Mouse (Mus musculus) erythroid progenitor cell, adult 5-6 weeks (primary cell): ENCODE data around the gene Mok. TPM values are rescaled to one million over a fixed set of nuclear protein-coding genes. Genes with fewer than 3 reads are reported as not detected.

Experiments used
- ATAC-seq: replicated peaks from 2 replicates; pipeline ENCODE4 v1.8.0; 2016; ENCODE audit warnings: moderate number of reproducible peaks, mild to moderate bottlenecking, moderate TSS enrichment, inconsistent platforms; ENCODE audit not compliant: poor library complexity, low FRiP score, severe bottlenecking
- total RNA-seq, 2 experiments: library from RNA; stranded (forward) in 1 of 2; stranded (reverse) in 1 of 2; fragments of 150-400 nt in 1 of 2; fragments of 186-747, 209-891 nt in 1 of 2; gene quantifications; 2 replicates each; pipeline versions ENCODE4 v1.2.3 to v1.2.4; 2015 to 2017; ENCODE audit warnings: low replicate concordance in 2 of 2

Mok gene
- total RNA-seq, 2 experiments from 2014 or later, result not detected

DNA sequence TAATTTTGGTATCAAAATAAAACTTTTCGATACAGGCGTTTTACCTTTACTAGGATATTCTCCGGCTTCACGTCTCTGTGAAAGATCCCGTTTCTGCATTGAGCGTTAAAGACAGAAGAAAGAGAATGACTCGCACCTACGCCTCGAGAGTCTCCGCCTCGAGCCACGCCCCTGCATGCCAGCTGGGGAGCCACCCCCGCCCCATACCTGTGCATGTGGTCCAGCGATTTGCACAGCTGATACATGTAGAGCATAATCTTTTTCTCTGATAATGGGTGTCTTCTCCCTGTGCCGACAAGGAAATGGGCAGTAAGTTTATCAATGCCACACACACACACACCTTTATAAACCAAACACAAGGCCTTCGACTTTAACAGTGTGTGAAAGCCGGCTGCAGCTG is 25.8 kb downstream of the Mok start:
- no peak for ATAC-seq

DNA sequence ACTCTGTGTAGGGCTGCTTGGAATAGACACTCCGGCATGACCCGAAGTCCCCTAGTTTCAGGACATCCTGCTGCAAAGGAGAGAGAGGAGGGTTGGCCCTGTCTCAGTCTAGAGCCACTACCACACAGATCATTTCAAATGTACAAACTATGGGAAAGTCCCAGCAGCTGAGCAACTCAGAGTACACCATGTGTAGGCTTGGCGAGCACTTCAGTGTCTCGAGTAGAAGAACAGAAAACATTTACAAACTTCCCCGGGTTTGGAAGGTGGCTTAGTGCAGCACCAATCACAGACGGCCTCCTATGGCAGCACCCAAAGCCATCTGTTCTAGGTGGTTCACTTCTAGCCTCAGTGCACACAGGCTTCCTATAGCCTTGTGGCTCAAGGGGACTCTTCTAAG is 27.1 kb downstream of the Mok start:
- no peak for ATAC-seq

DNA sequence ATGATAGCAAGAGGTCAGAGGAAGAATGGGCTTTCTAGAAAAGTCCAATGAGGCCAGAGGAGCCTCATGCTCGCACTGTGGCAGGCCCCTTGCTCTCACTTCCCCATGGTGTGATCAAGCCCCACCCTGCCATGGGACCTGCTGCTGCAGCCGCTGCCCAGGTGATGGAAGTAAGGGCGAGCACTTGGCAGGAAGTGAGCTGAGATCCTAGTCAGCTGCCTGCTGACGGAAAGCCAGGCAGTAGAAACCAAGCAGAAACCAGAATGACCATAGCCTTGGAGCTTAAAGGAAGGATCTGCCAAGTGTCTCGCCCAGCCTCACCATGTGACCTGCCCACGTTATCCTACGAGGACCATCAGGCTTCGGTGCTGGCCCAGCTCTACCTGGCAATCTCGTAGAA is 27.6 kb downstream of the Mok start:
- no peak for ATAC-seq

DNA sequence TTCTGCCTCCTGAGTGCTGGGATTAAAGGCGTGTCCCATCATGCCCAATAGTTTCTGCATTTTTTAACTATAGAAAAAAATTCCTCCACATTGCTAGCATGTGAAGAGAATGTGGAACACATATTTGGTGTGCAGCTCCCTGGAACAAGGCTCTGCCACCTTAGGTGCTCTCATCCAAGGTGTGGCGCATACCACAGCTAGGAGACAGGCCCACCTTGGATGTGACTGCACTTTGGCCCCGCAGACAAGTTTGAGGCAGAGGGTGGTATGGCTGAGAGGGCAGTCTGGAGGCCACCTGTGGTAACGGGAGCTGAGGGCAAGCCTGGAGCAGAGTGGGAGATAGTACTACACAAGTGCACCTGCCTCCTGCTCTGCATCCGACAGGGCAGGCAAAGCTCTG is 31.9 kb downstream of the Mok start:
- no peak for ATAC-seq

DNA sequence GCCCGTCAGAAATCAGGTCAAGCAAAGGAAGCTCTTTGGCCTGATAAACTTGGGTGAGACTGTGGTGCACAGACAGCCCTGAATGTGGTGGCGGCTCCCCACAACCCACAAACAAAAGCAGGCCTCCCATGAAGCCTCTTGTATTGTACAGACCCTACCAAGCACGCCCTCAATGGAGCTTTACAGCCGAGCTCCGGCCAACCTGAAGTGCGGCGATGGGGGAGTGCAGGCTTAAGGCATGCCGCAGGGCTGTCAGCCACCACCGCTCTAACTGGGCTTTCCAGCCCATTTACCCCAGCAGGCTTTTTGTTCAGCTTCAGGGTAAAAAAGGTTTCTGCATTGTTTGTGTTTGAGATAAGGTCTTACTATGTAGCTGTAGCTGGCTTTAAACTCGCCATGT is 32.3 kb downstream of the Mok start:
- ATAC-seq, result no peak

DNA sequence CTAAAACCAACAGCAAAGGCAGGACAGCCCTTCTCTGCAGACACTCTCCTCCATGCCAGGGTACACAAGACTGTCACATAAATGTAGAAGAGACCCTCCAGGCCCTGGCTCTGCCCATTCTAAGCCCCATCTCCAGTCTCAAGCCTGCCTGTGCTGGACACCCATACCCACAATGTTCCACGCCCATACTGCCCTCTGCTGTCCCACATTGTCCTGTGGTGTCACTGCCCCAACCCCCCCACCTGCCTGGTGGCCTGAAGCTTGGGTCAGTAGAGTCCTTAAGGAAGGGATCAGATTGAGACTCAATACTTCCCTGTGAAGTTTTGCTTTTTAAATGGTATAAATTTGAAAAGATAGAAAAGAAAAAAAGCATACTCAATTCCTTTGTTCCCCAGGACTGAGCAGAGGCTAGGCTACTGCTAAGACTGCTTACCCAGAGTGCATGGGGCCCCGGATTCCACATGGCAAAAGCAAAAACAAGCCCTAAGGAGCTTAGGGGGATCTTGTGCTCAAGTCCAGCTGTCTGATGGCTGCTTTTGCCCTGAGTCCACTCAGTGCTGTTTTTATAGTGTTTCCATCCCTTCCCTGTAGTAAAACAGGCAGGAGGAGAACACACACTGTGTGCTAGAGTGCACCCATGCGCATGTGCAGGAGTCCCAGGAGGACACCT is 34.3 kb downstream of the Mok start:
- no peak for ATAC-seq

DNA sequence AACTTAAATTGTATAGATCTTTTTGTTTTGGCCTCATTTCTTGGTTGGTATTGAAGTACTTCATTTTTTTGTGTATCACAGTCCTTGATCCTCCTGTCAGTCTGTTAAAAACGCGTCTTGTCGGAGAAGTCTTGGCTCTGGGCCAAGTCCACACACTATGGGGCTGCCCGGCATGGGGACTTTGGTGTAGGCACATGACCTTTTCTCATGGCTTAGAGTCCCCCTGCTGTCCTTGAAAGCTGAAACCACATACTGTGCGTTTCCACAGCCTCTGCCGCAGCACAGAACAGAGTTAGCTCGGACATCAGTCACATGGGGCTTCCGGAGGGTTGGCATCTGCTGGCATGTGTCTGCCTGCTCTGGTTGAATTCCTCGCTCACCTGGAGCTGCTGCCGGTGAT is 36.5 kb downstream of the Mok start:
- no peak for ATAC-seq

DNA sequence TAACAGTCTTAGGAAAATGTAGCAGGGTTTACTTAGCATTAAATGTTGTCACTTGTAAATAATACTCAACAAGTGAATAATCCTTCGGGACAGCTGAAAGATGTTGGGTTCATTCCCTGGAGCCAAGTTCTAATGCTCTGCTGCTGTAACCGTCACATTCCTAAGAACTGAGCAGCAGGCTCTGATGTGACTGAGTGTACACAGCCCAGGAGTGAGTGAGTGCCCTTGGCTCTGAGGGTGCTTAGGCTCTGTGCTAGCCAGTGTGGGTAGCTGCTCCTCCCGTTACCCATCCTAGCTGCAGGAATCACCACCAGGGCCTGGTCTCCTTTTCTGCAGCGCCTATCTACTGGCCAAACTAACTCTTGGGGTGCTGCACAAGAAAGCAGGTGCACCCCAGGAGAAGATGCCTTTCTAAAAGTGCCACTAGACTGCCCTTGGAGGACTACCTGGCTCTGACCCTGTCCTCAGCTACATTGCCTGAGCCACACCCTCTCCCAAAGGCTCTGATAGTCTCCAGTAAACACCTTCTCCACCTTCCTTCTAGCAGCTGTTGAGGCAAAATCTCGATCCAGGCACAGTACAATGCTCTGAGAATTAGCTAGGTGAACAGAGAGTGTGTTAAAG is 38.0 kb downstream of the Mok start:
- ATAC-seq, result no peak

DNA sequence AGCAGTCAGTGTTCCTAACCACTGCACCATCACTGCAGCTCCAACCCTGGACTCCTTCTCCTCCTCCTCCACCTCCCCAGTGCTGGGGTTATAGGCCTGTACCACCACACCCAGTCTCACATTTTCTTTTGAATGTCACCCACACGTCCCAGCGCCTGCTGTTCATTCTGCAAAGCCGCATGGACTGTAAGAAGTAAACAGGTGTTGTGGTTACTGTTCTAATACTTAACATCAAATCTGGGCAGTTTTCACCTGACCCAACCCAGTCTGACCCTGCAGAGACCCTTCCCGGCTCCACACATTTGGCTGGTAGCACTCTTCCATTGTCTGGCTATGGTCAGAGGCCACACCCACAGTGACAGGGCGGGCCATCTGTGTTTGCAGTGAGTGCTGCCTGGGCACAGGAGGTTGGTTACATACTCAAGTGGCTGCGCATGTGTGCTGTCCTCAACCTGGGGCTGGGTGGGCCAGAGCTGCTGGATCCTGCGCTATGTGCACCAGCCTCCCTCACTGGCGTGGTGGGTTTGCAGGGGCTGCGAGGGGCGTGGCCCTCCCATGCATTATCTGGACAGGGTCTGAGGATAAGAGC is 38.8 kb downstream of the Mok start:
- no peak for ATAC-seq

DNA sequence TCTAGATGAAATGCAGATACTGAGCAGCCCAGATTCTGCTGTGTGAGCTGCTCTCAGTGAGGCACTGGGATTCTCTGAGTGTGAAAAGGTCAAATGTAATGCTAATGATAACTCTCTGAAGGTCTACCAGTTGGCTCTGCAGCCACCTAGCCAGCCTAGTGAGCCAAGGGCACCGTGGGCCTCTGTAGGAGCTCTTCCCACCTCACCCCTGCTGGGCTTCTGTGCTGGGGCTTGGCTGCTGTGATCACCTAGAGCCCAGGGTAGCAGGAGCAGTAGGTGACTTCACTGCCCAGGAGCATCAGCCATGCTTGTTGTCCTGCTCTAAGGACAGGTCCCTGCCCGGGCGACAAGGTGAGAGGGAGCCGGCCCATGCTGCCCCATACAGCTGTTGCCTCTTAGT is 41.5 kb downstream of the Mok start:
- no peak for ATAC-seq

DNA sequence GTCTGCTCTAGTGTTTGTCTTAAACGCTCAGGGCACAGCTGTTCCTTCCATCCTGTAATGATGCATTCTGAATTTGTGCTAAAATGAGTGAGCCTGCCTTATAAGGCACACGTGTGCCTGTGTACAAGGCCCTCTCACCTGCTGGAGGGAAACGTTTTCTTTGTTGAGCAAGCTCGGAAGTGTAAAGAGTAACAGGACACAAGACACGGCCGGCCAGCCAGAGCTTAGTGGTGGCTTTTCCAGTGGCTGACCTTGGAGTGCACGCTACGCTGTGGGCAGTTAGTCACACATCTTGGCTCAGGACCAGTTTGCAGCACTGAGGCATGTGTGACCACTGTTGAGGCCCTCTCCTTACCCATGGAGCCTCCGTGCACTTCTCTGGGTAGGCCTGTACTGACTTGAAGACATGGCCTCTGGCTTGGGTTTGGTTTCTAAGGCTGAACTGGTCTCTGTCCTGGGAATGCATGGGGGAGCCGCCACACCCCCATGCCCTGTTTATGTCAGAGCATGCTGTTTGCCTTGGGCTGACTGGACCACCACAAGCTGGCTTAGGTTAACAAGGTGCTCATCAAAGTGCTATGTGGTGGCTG is 42.8 kb downstream of the Mok start:
- ATAC-seq, result no peak

DNA sequence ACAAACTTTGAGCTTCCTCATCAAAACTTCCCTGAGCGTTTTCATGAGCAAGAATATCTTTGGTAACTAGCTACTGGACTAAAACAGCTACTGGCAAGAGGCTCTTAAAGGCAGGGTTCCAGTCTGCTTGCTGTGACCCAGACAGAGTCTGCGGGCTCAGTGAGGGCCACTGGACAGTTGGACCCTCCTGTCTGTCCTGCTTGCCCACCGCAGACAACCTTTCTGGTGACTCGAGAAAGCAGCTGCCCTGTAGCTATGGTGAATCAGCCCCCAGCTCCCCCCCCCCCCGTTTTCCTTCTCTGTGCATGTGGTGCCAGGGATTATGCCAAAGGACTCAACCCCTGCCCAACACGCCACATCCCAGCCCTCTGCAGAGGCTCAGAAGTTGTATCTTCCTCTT is 43.5 kb downstream of the Mok start:
- ATAC-seq, result no peak

DNA sequence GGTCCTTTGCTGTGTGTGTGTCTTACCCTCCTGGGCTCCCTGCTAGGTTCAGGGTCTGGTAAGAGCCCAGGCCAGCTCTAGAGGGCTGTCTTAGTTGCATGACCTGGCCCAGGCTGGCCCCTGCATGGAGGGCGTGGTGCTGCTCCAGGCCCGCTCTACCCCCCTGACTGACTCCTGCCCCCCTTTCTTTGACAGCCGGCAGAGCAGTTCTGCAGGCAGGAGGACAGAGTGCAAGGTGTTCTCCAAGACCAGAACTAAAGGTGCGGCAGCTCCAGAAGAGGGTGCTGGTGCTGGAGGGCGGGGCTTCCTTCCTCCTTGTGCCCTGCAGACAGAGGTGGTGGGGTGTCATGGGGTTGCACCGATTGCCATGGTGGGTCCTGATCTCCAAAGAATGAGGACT is 44.0 kb downstream of the Mok start:
- no peak; the same call in 1 of the 2 replicates for ATAC-seq

DNA sequence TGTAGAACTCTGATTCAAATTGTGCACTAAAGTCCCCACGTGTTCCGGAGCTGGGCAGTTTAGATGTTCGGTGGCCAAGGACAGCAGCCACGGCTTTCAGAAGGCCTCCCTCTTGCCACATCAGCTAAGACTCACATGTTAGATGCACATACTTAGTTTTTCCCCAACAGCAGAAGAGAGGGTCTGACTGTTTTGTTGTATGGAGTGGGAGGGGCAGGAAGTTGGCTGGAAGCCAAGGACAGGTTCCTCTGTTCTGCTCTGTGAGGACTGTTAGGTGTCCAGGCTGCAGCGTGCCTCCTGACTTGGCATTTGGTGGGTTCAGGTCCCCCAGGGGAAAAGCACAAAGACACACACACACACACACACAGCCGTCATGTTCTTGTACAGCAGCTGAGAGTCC is 45.7 kb downstream of the Mok start:
- no peak for ATAC-seq

DNA sequence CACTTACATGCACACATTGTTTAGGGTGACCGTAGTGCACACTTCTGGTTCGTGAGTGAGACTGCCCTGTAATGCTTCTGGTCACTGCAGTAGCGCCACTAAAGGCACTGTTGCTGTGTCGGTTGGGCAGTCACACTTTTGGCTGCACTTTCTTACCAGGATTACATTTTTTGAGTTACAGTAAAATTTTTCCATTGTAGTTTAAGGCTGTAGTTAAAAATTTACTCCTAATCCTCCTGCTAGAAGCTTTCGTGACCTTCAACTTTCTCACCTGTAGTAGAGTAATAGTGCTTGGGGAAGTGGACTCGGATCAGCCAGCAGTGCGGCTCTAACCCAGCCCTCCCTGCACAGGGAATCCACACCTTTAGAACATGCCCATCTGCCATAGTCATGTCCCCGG is 49.7 kb downstream of the Mok start:
- no peak for ATAC-seq

DNA sequence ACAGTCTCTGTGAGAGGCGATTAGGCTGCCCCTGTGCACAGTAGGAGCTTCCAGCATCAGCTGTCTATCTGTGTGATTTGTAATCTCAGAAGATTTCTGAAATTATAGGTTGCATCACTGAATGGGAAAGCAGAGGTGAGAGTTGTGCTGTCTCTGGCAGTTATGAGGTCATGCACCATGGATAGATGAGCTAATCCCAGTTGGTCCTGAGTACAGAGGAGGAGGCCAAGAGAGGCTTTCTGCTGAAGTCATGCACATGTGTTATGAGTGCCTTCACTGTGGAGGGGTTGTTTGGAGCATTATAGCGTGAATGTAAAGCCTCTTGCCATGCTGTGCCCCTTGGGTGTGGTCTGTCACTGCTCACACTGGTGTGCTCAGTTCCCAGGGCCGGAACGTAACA is 50.2 kb downstream of the Mok start:
- no peak for ATAC-seq

DNA sequence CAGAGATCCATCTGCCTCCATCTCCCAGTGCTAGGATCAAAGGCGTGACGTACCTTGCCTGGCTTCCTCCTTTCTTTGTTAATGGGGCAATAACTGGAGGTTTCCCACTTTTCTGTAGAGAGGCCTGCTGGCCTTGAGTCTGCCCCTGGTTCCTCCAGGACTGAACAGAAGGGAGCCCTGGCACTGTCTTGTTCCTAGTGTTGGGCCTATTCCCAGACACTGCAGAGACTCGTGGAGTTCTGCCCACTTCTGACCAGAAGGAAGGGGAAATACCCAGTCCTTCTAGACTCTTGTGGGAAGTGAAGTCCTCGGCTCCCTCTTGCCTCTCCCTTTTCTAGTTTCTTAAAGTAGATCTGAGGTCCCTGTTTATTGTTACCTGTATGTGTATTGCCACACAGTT is 54.5 kb downstream of the Mok start:
- ATAC-seq, result no peak

DNA sequence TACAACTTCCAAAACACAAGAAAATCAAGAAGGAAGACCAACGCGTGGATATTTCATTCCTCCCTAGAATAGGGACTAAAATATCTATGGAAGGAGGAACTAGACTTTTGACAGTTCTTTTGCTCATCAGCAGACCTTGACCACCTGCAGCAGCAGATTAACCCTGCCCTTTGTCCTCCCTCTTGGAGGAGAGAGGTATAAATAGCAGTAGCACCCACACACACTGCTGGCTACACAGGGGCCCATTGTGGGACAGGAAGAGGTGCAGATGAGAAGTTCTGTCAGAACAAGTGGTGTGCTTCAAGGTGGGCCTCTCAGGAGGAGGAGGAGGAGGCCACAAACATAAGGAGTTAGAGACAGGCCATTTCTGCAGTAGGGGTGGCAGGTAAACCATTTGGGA is 56.5 kb downstream of the Mok start:
- ATAC-seq, result no peak

DNA sequence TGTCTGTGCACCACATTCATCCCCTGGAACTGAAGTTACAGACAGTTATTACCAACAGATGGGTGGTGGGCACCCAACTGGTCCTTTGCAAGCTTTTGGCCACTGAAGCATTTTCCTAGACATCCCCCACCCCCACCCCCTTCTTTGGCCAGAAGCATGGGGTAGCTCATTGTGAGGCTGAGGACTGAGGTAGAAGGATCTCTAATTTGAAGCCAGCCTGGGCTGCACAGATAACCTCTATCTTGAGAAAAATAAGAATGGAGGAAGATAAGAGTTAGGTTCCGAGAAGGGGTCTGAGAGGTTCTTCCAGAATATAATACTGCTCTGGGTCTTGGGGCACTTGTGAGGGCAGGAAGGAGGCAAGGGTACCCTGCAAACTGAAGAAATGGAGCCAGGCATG is 58.5 kb downstream of the Mok start:
- no peak for ATAC-seq

DNA sequence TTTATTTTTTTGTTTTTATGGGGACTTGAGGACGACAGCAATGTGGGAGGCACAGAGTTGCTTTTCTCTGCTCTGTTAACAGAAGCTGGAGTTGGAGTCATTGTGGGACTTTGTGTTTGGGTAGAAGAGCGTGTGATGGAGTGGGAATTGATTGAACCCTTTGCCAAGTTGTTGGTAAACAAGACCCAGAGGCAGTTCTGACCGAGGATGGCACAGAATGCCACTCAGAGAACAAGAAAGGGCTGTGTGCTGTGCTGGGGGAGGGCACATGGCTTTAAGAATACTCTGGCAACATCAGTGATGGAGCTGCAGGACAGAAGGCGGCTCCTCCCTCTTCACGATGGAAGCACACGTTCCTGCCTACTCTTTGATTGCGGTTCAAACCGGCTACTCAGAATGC is 59.6 kb downstream of the Mok start:
- ATAC-seq, result no peak

DNA sequence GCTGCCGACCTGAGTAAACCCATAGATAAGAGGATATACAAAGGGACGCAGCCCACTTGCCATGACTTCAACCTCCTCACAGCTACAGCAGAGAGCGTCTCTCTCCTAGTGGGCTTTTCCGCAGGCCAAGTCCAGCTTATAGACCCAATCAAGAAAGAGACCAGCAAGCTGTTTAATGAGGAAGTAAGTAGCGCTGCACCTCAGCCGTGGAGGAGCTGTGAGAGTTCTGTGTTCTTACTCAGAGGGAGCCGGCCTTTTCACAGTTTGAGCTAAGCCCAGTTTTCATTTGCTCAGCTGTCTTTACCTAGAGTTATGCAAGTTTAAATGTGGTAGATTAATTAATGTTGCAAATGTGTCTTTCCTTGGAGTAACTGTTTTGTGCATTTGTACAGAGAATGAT is 61.4 kb downstream of the Mok start:
- no peak for ATAC-seq
